Mouse (Mus musculus) right cerebral cortex, postnatal 36 days (tissue): ENCODE results near the gene Trpc5.
A peak's percentile ranks its signal among the peaks of the same experiment; 100 is the strongest.

ENCODE experiments used
- DNase-seq, 2 experiments: peaks; one replicate each; pipeline ENCODE4 v3.0.0; 2022; ENCODE audit warnings: low spot score in 2 of 2, mixed read lengths in 1 of 2

Gene Trpc5

GRCm38 (mm10) chrX:144688142-144688206 is at the start of gene Trpc5:
Gene Trpc5 (minus strand): TSS chrX:144688180.
- no peak for DNase-seq

- no peak for DNase-seq
These were observed 28.4 kb upstream of the Trpc5 start for GRCm38 (mm10) chrX:144716330-144716729.

- DNase-seq = no peak
These were observed 1.8 kb upstream of the Trpc5 start for GRCm38 (mm10) chrX:144689859-144690181.

- no peak for DNase-seq
These were observed 1.3 kb upstream of the Trpc5 start for GRCm38 (mm10) chrX:144689119-144689858.

GRCm38 (mm10) chrX:144688207-144689118 is 483 bp upstream of the Trpc5 start, which contains the start of gene Rtl4:
Gene Rtl4 (plus strand): TSS chrX:144688907.
- no peak for DNase-seq

GRCm38 (mm10) chrX:144687742-144688141 is 238 bp downstream of the Trpc5 start:
- DNase-seq = no peak

- no peak for DNase-seq
These were observed 35.8 kb downstream of the Trpc5 start for GRCm38 (mm10) chrX:144652196-144652595.

GRCm38 (mm10) chrX:144645394-144645793 is 42.6 kb downstream of the Trpc5 start:
- DNase-seq = no peak

GRCm38 (mm10) chrX:144644756-144645155 is 43.2 kb downstream of the Trpc5 start:
- DNase-seq = no peak

- DNase-seq = no peak
These were observed 75.2 kb downstream of the Trpc5 start for GRCm38 (mm10) chrX:144612753-144613152.

- no peak for DNase-seq
These were observed 151.5 kb downstream of the Trpc5 start for GRCm38 (mm10) chrX:144536431-144536830.

GRCm38 (mm10) chrX:144526042-144526441 is 161.9 kb downstream of the Trpc5 start:
- DNase-seq = no peak

GRCm38 (mm10) chrX:144523239-144523638 is 164.7 kb downstream of the Trpc5 start:
- DNase-seq = no peak

- no peak for DNase-seq
These were observed 196.6 kb downstream of the Trpc5 start for GRCm38 (mm10) chrX:144491394-144491793.

GRCm38 (mm10) chrX:144464416-144464815 is 223.6 kb downstream of the Trpc5 start:
- peak in 1 of 2 experiments; percentile 18 for DNase-seq

- no peak for DNase-seq
These were observed 231.7 kb downstream of the Trpc5 start, which contains the start of gene Trpc5os for GRCm38 (mm10) chrX:144456281-144456680. Gene Trpc5os (plus strand): TSS chrX:144456581.

- no peak for DNase-seq
These were observed 264.1 kb downstream of the Trpc5 start for GRCm38 (mm10) chrX:144423848-144424247.

GRCm38 (mm10) chrX:144421091-144421490 is 266.9 kb downstream of the Trpc5 start:
- DNase-seq = no peak

- no peak for DNase-seq
These were observed 267.7 kb downstream of the Trpc5 start for GRCm38 (mm10) chrX:144420259-144420658.

- no peak for DNase-seq
These were observed 279.9 kb downstream of the Trpc5 start for GRCm38 (mm10) chrX:144408036-144408435.

GRCm38 (mm10) chrX:144403526-144403925 is 284.5 kb downstream of the Trpc5 start:
- DNase-seq = peak; percentile 13 to 14

GRCm38 (mm10) chrX:144374196-144374595 is 313.8 kb downstream of the Trpc5 start:
- no peak for DNase-seq

- no peak for DNase-seq
These were observed 349.6 kb downstream of the Trpc5 start for GRCm38 (mm10) chrX:144338355-144338754.
